Mouse (Mus musculus) stomach, postnatal 0 days (tissue): ENCODE results near the gene Zfp945.

Experiments
- CTCF ChIP-seq: IDR thresholded peaks from 2 replicates; pipeline ENCODE4 v1.5.1; 2016; ENCODE audit warnings: antibody characterized with exemption, low read depth, mild to moderate bottlenecking, moderate library complexity
- EP300 ChIP-seq: optimal IDR thresholded peaks from 2 replicates; pipeline ENCODE3; 2016; ENCODE audit warnings: antibody characterized with exemption

DNA sequence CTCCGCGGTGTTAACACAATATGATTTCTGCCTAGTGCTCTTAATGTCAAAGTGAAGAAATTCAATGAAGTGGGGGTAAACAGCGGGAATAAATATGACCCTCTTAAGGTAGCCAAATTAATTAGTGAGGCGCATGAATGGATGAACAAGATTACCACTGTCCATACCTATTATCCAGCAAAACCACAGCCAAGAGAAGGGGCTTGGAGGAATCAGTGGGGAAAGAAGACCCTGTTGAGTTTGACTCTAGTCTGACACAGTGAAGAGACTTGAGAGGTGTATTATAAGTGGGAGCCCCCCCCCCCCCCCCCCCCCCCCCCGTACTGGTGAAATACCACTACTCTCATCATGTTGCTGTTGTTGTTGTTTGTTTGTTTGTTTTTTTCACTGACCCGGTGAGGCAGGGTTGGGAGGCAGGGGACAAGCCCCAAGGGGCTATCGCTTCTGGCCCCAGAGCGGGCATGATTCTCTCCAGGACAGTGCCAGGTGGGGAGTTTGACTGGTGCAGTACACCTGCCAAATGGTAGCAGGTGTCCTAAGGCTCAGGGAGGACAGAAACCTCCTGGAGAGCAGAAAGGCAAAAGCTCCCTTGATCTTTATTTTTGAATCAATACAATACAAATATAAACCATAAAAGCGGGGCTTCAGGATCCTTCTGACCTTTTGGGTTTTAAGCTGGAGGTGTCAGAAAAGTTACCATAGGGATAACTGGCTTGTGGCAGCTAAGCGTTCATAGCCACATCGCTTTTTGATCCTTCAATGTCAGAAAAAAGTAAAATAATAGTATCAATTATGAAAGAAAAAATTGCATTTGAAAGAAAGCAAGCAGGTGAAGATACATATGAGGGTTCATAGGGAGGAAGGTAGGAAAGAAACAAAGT, 10.7 kb upstream of the Zfp945 start:
- TF ChIP-seq EP300 (no peak), CTCF (no peak)
